Mouse (Mus musculus) midbrain, embryonic 15.5 days (tissue): ENCODE results near the gene Vdac1. TPM values are rescaled to one million over a fixed set of nuclear protein-coding genes. Genes with fewer than 3 reads are reported as not detected.

Experiments
- ATAC-seq: fragments of 200-750 bp; cut with Nextera tagmentation; replicated peaks from 2 replicates; pipeline ENCODE4 v1.8.0; 2017; ENCODE audit warnings: moderate TSS enrichment
- H3K27ac ChIP-seq: fragments of 300-500 bp; sonication (generic); 2 replicates; pipeline ENCODE4 v1.5.1; 2015; ENCODE audit warnings: mild to moderate bottlenecking, inconsistent platforms
- H3K27me3 ChIP-seq: fragments of 300-500 bp; sonication (generic); replicated peaks from 2 replicates; pipeline ENCODE4 v1.6.1; 2015; ENCODE audit warnings: inconsistent platforms
- H3K36me3 ChIP-seq: fragments of 300-500 bp; sonication (generic); replicated peaks from 2 replicates; pipeline ENCODE4 v1.6.1; 2015; ENCODE audit warnings: inconsistent platforms
- H3K4me1 ChIP-seq: fragments of 300-500 bp; sonication (generic); 2 replicates; pipeline ENCODE4 v1.6.1; 2015; ENCODE audit warnings: inconsistent platforms
- H3K4me2 ChIP-seq: fragments of 300-500 bp; sonication (generic); 2 replicates; pipeline ENCODE4 v1.6.1; 2015; ENCODE audit warnings: inconsistent platforms, mild to moderate bottlenecking, moderate library complexity
- H3K4me3 ChIP-seq: fragments of 300-500 bp; sonication (generic); 2 replicates; pipeline ENCODE4 v1.5.1; 2015; ENCODE audit warnings: mild to moderate bottlenecking, inconsistent platforms
- H3K9ac ChIP-seq: fragments of 300-500 bp; sonication (generic); 2 replicates; pipeline ENCODE4 v1.6.1; 2015; ENCODE audit warnings: mild to moderate bottlenecking, inconsistent platforms
- H3K9me3 ChIP-seq: fragments of 300-500 bp; sonication (generic); 2 replicates; pipeline ENCODE4 v1.6.1; 2016; ENCODE audit warnings: inconsistent platforms
- WGBS: fragments of 180-500 bp; shearing (Covaris S2); methylation state at CpG from one replicate; pipeline ENCODE4 v1.1.7; 2015; ENCODE audit warnings: mixed read lengths; 5-methylcytosine and 5-hydroxymethylcytosine counted together
- polyA plus RNA-seq: library from polyadenylated mRNA; unstranded; fragments of >200 nt; fragmentation: Nextera tagmentation; extraction: Ambion mirVana; gene quantifications from 2 replicates; pipeline ENCODE4 v1.2.1, GENCODE M21; 2015

Gene Vdac1
- polyA plus RNA-seq, 1 experiment from 2014 or later, result 335 TPM

DNA sequence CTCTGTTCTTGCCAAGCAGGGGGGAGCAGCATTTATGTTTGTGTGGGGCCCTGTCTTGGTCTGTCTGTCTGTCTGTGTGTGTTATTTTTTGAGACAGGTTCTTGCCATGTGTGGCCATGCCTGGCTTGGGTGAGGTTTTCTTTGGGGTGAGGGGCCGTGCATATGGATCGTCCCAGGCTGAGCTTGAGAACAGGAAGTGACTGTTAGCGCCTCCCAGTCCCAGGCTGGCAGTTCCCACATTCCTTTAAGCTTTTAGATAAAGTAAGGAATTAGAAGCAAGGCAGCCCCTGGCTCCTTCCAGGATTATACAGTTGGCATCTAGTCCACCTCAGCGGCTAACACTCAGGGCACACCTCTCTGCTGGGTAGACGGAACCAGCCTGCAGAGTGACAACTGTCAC lies 48.7 kb downstream of the Vdac1 start:
- no peak for ATAC-seq

DNA sequence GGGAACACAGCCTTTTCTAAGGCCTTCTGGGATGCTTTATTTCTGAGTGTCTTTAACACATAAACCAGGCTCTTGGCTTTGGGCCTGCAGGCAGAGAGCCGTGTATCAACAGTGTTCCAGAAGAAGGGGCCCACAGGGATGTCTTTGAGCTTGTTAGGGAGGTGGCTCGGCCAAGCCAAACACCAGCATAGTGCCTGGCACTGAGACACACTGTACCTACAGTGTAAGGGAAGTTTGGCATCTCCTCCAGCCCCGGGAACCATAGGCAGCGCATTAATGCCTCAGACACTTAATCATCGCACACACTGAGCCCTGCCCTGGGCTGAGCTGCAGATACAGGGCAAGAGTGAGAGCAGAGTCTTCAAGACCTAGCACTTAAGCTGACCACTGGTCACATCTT lies 57.7 kb downstream of the Vdac1 start:
- WGBS, result 82% methylated on average over 5 of the region's 5 CpGs
- no peak overlapping the region for H3K9ac ChIP-seq
- no peaks in the 10 kb centered on the region for H3K9me3 ChIP-seq
- no peaks in the 10 kb centered on the region for H3K27me3 ChIP-seq
- H3K4me3 ChIP-seq, result no peak overlapping the region
- H3K36me3 ChIP-seq, result no peaks in the 10 kb centered on the region
- no peak overlapping the region for H3K27ac ChIP-seq
- no peak overlapping the region for H3K4me2 ChIP-seq
- no peaks in the 10 kb centered on the region for H3K4me1 ChIP-seq
- ATAC-seq, result no peak

More for the DNA sequence above, 48.7 kb downstream of the Vdac1 start:
- no peak overlapping the region for H3K4me2 ChIP-seq
- H3K9me3 ChIP-seq, result no peaks in the 10 kb centered on the region
- H3K9ac ChIP-seq, result no peak overlapping the region
- no peaks in the 10 kb centered on the region for H3K27me3 ChIP-seq
- H3K36me3 ChIP-seq, result peaks cover 23% of the 10 kb centered on the region
- no peak overlapping the region for H3K4me3 ChIP-seq
- H3K4me1 ChIP-seq, result no peaks in the 10 kb centered on the region
- H3K27ac ChIP-seq, result no peak overlapping the region
- WGBS, result 82% methylated on average over 5 of the region's 5 CpGs

- H3K9me3 ChIP-seq, result no peaks in the 10 kb centered on the region
- no peaks in the 10 kb centered on the region for H3K27me3 ChIP-seq
- H3K4me2 ChIP-seq, result no peak overlapping the region
- no peak for ATAC-seq
- WGBS, result 50% methylated on average over 5 of the region's 5 CpGs
- no peak overlapping the region for H3K9ac ChIP-seq
- H3K27ac ChIP-seq, result no peak overlapping the region
- H3K36me3 ChIP-seq, result no peaks in the 10 kb centered on the region
- H3K4me3 ChIP-seq, result no peak overlapping the region
- H3K4me1 ChIP-seq, result no peaks in the 10 kb centered on the region
Measured at GRCm38 (mm10) chr11:52419246-52419645, 58.6 kb downstream of the Vdac1 start.

DNA sequence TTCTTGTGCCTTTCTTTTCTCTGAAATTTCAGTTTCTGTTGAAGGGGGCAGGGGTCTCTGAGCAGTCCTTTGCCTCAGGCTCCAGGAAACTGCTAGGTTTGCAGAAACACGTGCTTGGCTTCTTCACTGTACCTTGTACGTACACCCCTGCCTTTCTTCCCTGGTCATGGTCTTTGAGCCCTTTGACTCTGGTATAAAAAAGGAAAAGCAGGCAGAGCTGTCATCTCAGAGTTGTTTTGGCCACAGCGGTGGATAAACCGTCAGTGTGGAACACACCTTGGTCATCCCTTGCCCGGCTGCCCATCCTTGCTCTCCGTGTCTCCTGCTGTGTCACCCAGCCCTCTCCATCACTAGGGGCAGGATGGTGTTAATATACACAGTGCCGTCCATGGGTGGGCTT lies 59.2 kb downstream of the Vdac1 start:
- WGBS, result 81% methylated on average over 7 of the region's 7 CpGs
- ATAC-seq, result no peak
- no peaks in the 10 kb centered on the region for H3K4me1 ChIP-seq
- no peak overlapping the region for H3K9ac ChIP-seq
- H3K27ac ChIP-seq, result no peak overlapping the region
- no peaks in the 10 kb centered on the region for H3K36me3 ChIP-seq
- H3K27me3 ChIP-seq, result no peaks in the 10 kb centered on the region
- no peak overlapping the region for H3K4me2 ChIP-seq
- no peak overlapping the region for H3K4me3 ChIP-seq
- no peaks in the 10 kb centered on the region for H3K9me3 ChIP-seq

DNA sequence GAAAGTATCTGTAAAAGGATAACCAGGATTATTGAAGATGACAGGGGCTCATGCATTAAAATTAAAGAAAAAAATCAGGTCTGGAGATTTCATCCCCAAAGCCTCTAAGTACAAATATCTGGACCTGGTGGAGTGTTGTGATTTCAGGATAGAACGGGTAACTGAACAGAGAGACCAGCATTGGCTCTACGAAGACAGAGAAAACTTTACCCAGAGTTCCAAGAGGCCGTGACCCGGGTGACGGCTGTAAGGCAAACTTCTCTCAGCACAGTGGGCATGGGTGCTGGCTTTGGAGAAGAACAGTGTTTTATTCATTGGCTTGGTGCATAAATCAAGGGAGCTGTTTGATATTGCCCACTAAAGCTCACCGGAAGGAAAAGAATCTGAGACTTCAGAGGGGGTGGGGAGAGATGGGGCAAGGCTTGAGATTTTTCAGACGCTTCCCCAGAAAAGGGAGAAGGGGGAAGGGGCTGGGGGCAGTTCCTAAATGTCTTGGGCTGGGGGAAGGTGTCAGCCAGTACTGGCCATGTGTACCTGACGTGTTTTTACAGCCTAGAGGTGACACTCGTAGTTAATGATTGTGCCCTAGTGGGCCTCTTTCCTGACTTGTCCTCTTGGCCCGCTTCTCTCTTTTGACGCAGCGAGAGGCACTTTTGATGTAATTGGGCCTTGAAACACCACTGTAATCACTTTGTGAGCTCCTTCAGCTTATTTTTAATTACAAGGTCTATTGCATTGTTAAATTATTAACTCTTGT lies 59.8 kb downstream of the Vdac1 start:
- Histone ChIP-seq H3K27me3 (no peaks in the 10 kb centered on the region), H3K9me3 (no peaks in the 10 kb centered on the region), H3K9ac (no peak overlapping the region), H3K36me3 (no peaks in the 10 kb centered on the region), H3K4me2 (no peak overlapping the region), H3K4me3 (no peak overlapping the region), H3K4me1 (no peaks in the 10 kb centered on the region), H3K27ac (no peak overlapping the region)
- 84% methylated on average over 12 of the region's 12 CpGs for WGBS
- ATAC-seq, result no peak

- Histone ChIP-seq H3K27ac (no peak overlapping the region), H3K9me3 (no peaks in the 10 kb centered on the region), H3K36me3 (no peaks in the 10 kb centered on the region), H3K4me3 (no peak overlapping the region), H3K4me2 (no peak overlapping the region), H3K4me1 (no peaks in the 10 kb centered on the region), H3K27me3 (no peaks in the 10 kb centered on the region), H3K9ac (no peak overlapping the region)
- 31% methylated on average over 12 of the region's 12 CpGs for WGBS
- ATAC-seq, result 0 out of 2 replicates have a peak, but pooled peaks have one; percentile 37
Measured at GRCm38 (mm10) chr11:52421053-52421778, 60.6 kb downstream of the Vdac1 start.

DNA sequence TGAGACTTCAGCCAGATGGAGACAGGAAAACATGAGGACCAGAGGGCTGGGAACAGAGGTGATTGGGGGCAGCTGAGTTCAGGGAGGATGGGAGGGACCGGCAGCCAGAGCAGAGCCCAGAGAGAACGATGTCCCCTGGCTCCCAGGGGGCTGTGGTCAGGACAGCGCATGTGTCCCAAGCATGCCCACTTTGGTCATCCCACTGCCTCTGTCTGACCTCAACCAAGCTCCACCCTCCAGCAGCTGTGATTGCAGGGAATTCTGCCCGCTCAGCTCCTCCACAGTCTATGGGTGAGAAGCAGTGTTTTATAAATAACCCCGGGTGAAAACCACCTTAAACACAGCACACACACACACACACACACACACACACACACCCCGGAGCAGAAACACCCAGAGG lies 68.8 kb downstream of the Vdac1 start:
- Histone ChIP-seq H3K36me3 (no peaks in the 10 kb centered on the region), H3K27ac (no peak overlapping the region), H3K9me3 (no peaks in the 10 kb centered on the region), H3K9ac (no peak overlapping the region), H3K4me2 (no peak overlapping the region), H3K4me3 (no peak overlapping the region), H3K4me1 (no peaks in the 10 kb centered on the region), H3K27me3 (no peaks in the 10 kb centered on the region)
- ATAC-seq, result no peak
- WGBS, result 79% methylated on average over 6 of the region's 6 CpGs

DNA sequence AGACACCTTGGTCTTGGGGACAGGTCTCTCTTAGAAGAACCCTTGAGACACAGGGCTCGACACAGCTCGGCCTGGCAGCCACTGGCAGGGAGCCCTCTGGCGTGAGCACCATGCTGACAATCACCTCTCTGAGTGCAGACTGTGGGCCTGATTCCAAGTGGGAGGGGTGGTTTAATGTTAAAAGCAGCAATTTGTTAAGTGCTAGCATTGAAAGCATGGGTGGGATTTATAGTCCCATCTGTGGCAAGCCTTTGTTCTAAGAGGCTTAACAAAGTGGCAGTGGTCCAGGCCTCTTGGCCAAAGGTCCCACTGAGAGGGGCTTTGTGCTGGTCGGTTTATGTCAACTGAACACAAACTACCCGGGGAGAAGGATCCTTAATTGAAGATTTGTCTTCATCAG lies 70.9 kb downstream of the Vdac1 start:
- H3K27ac ChIP-seq, result no peak overlapping the region
- WGBS, result 54% methylated on average over 5 of the region's 5 CpGs
- H3K4me1 ChIP-seq, result no peaks in the 10 kb centered on the region

GRCm38 (mm10) chr11:52432148-52432547 lies 71.5 kb downstream of the Vdac1 start:
- Histone ChIP-seq H3K9ac (no peak overlapping the region), H3K4me3 (no peak overlapping the region), H3K27ac (no peak overlapping the region), H3K4me1 (no peaks in the 10 kb centered on the region), H3K36me3 (no peaks in the 10 kb centered on the region), H3K4me2 (no peak overlapping the region), H3K27me3 (no peaks in the 10 kb centered on the region), H3K9me3 (no peaks in the 10 kb centered on the region)
- WGBS, result 87% methylated on average over 5 of the region's 5 CpGs
- no peak for ATAC-seq

More for the DNA sequence above, 70.9 kb downstream of the Vdac1 start:
- Histone ChIP-seq H3K36me3 (no peaks in the 10 kb centered on the region), H3K9me3 (no peaks in the 10 kb centered on the region), H3K4me3 (no peak overlapping the region), H3K4me2 (no peak overlapping the region), H3K27me3 (no peaks in the 10 kb centered on the region), H3K9ac (no peak overlapping the region)
- ATAC-seq, result no peak; the same call in 1 of the 2 replicates

DNA sequence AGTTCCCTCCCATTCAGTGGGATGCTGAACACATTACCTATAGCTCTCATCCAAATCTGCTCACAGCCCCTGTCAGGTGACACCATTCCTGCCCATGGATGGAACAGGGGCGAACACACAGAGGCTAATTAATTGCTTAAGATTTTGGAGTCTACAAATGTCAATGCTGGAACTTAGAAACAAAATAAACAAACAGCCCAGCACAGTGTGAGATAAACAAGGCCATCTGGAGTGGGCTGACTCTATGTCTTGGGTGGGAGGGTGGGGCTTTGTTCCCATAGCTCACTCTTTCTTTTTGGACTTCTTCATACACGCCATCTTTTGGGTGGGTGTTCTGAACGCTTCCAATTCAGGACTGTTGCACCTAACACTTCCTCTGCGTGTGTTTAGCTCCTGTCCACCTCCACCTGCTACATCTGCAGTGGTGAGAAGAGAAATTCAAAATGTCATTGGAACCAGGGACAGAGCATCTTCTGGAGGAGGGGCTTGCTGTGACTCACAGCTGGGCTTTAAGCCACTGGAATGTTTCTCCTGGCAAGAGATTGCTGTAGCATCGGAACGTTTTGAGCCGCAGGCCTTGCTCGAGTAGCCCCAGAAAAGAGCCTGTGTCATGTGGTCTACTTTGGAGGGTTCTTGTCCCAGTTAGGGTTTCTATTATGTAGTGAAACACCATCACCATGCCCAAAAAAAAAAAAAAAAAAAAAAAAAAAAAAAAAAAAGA lies 72.6 kb downstream of the Vdac1 start:
- WGBS, result 87% methylated on average over 8 of the region's 8 CpGs
- no peak for ATAC-seq

DNA sequence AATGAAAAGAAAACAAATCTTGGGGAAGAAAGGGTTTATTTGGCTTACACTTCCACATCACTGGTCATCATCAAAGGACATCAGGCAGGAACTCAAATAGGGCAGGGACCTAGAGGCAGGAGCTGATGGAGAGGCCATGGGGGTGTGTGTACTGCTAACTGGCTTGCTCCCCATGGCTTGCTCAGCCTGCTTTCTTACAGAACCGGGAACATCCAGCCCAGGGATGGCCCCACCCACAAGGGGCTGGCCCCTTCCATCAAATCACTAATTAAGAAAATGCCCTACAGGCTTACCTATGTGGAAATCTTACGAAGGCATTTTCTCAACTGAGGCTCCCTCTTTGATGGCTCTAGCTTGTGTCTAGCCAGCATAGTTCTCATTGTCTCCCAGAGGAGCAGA lies 73.1 kb downstream of the Vdac1 start:
- Histone ChIP-seq H3K36me3 (no peaks in the 10 kb centered on the region), H3K4me2 (no peak overlapping the region), H3K9me3 (no peaks in the 10 kb centered on the region), H3K4me3 (no peak overlapping the region), H3K27ac (no peak overlapping the region), H3K4me1 (no peaks in the 10 kb centered on the region), H3K27me3 (no peaks in the 10 kb centered on the region), H3K9ac (no peak overlapping the region)
- WGBS, result 66% methylated on average over 2 of the region's 2 CpGs
- ATAC-seq, result no peak

More for the DNA sequence above, 72.6 kb downstream of the Vdac1 start:
- no peaks in the 10 kb centered on the region for H3K9me3 ChIP-seq
- H3K4me2 ChIP-seq, result no peak overlapping the region
- H3K27me3 ChIP-seq, result no peaks in the 10 kb centered on the region
- no peaks in the 10 kb centered on the region for H3K36me3 ChIP-seq
- no peak overlapping the region for H3K27ac ChIP-seq
- H3K4me1 ChIP-seq, result no peaks in the 10 kb centered on the region
- no peak overlapping the region for H3K4me3 ChIP-seq
- H3K9ac ChIP-seq, result no peak overlapping the region

DNA sequence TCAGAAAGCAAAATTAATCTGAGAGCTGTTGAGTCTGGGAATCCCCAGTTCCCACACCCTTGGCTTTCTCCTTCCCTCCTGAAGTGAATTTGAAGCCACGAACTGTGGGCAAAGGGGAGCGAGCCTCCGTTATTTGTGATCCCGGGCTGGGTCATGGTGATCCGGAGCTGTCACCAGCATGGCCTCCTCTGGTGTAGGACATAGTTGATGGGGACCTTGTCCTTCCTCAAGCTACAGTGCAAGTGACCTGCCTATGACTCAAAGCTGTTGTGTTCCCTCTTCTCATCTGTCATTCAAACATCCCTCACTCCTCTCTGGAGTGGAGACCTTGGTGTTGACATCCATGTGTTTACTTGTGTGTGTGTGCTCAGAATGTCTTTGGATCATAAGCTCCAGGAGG lies 74.8 kb downstream of the Vdac1 start:
- Histone ChIP-seq H3K9me3 (no peaks in the 10 kb centered on the region), H3K27ac (no peak overlapping the region), H3K4me3 (no peak overlapping the region), H3K27me3 (no peaks in the 10 kb centered on the region), H3K9ac (no peak overlapping the region), H3K4me2 (no peak overlapping the region), H3K4me1 (no peaks in the 10 kb centered on the region), H3K36me3 (no peaks in the 10 kb centered on the region)
- 85% methylated on average over 5 of the region's 5 CpGs for WGBS
- no peak for ATAC-seq
